Mouse (Mus musculus) adipocyte (in vitro differentiated cells): ENCODE measurements around the gene Lamtor4.
A peak's percentile ranks its signal among the peaks of the same experiment; 100 is the strongest.

Experiments
- DNase-seq: peaks from one replicate; pipeline ENCODE4 v3.0.0-alpha.2; 2016; ENCODE audit warnings: low spot score

Lamtor4 gene

DNA sequence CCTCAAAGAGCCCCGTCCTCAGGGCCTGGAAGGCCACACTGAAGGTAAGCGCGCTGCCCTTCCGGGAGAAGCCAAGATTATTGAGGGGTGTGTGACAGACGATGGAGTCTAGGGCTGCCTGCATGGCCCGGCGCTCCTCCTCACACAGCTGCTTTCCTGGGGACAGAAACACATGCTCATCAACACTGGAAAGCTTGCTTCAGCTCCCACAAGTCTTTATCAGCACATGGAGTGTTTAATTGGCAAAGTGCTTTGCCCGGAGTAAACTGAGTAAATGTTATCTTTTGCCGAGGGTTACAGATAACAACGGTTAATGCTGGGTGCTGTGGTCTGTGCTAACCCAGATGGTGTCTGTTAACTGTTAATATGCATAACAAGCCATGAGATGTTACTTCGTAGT lies 5.6 kb downstream of the Lamtor4 start:
- DNase-seq, result no peak

DNA sequence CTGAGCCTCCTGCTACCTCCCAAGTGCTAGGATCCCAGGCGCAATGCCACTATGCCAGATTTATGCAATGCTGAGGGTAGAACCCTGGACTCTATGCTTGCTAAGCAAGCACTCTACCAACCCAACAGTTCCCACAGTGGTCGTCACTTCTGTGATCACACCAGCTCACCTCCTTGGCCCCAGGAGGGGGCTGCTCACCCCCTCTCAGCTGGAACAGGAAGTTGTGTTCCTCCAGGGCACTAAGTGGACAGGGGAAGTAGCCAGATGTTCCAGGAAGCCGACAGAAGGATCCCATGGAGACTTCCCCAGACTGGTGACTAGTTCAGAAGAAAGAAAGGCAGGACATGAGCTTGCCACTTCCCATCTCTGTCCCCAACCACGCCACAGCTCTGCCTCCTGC lies 6.7 kb downstream of the Lamtor4 start:
- no peak for DNase-seq

DNA sequence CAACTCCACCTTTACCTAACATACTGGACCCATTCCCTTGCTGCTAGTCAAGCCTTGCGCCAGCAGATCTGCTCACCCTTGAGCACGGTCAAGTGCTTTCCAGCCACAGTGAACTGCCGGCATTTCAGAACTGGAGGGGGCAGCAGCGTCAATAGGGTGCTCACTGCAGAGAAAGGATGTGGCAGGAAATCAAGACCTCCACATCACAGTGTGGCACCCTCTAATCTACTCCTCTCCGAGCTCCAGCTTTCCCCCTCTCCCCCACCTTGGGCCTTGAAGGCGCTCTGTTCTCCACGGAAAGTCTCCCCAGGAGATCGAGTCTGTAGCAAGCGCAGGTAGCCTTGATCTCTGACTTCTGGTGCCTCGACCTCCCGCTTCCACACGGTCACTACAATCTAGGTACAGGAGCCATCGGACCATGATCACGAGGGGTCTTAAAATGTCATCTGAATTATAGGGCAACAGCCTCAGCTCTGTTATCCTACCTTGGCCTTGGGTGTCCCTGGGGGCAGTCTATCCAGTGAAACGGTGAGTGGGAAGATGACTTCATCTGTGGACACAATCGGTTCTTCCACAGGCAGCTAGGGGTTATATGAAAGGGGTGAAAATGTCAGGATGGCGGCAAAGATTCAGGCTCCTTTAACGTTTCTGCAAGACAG lies 7.4 kb downstream of the Lamtor4 start:
- DNase-seq, result no peak

DNA sequence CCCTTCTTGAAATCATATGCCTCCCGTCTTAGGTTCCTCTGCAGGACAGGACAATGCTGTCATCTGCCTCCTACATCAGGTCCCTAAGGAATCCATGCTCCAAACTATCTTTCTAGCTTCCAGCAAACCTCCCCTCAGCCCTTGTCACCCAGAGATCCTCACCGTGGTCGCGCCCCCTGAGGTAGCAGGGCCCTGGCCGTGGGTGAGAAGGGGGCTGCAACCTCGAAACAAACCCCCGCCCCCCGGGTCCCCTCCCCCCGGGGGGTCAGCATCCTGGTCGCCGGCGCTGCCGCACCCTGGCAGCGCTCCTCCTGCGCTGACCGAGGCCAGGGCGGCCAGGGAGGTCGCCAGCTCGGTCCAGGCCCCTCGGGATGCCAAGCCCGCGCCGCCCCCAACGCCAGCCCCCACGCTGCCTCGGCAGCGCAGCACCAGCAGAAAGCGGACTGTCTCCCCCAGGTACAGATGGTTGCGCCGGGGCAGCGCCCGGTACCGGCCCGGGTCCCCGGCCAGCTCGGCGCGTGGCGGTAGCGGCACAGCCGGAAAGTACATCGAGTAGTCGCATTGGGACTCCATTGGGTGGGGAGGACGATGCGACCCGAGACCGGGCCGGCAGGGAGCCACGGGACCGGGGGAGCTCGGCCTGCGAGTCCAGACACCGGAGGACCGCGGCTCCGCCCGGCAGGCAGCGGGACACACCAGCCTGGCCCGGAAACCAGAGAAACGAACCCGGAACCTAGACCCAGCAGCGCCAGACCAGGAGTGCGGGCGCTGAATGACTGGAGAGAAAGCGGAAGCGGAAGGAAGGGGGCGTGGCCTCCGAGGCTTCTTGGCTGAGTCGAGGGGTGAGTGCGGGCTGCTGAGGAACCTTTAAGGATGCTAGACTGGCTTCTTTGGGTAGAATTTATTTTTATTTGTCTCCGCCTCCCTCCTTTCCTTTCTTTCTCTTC lies 8.3 kb downstream of the Lamtor4 start, which contains the start of gene BC037034:
BC037034 (minus strand) TSS at position 774 of the 947 bp plus-strand sequence.
- peak; percentile 97 for DNase-seq

DNA sequence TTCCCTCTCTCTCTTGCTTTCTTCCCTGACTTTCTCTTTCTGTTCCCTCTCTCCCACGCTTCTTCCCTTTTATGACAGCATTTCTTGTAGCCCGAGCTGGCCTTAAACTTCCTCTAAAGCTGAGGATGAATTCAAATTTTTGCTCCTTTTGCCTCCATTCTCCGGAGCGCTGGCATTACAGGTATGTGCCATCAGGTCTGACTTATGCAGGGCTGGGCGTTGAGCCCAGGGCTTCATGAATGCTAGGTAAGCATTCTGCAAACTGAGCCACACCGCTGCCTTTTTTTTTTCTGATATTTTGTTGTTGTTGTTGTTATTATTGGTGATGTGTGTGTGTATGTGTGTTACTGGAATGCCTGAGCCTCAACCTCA lies 8.9 kb downstream of the Lamtor4 start:
- DNase-seq, result no peak

DNA sequence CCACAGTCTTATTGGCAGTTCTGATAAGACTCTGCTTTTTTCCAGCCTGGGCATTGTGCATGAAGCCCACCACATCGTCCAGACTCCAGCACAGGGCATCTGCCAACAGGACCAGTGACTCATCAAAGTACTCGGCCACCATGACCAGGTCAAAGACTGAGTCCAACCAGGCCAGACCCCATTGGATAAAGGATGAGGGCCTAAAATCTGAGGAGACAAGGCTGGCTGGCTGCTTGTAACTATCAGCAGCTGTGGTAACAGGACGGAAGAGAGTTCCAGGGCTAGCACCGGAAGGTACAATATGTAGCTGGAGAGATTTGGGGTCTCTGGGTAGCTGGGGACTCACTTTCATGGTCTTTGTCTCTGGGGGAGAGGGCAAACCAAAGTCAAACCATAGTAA lies 10.4 kb downstream of the Lamtor4 start:
- DNase-seq, result no peak

DNA sequence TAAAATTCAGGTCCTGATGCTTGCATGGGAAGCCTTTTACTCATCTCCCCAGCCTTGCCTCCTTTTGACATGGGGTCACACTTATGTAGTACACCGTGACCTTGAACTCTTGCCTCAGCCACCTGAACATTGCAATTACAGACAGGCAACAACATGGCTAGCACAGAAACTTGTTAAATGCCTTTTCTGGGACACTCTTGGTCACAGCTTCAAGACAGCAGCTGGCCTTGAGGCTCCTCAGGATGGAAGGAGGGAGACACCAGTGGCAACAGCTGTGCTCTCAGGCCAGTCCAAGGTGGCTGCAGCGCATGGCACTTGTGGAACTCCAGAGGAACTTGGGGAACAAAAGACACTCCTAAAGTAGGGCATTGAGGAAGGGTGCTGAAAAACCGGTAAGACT lies 11.8 kb downstream of the Lamtor4 start:
- no peak for DNase-seq

DNA sequence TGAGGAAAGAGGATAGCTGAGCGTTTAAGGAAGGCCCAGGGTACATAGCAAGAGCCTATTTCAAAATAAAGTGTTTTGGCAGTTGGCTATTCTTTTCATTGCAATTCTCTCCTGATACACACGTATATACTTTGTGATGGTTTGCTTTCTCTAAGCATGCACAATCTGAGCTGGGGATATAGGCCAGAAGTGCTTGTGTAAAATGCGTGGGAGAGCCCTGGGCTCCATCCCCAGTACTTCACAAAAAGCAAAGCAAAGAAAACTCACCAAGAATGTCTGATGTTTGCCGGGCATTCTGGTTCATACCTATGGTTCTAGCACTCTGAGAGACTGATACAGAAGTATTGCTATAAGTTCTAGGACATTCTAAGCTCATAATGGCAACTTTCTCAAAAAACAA lies 13.7 kb downstream of the Lamtor4 start:
- DNase-seq, result no peak

DNA sequence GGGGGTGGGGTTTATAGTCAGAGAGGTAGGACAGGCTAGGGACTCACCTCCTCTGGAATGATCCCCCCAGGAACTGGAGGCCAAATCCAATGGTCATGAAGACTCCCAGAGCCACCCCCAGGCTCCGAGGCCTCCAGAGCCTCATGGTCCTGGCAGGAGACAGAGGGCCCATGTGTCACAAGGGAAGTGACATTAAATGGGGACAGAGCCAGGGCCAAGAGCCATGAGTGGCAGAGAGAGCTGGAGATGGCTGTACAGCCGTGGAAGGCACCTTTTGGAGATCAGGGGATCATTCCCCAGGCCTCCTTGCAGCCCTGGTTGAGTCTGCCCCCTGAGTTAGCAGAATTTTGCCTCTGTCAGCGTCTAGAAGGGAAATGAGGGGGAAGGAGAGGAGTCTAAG lies 15.9 kb downstream of the Lamtor4 start:
- DNase-seq, result no peak

DNA sequence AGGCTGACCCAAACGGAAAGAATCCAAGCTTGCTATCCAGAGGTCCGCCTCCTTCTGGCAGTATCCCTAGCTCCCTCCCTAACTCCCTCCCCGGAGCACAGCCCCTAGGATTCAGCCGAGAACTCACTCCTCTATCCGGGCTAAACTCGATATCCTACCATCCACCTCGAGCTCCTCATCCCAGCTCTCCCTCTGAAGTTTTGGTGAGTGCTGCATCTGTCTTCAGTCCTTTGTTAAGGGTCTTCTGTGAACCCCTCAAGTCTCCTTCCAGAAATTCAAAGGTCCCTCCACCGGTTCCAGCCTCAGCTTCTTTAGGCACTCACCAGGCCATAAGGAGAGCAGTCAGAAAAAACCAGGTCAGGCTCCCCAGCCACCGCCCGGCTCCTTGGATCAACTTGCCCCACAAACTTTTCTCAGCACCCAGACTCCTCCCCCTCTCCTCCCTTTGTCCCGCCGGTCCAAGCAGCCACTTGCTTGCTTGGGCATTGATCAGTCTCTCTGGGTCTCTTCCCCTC lies 17.2 kb downstream of the Lamtor4 start, which contains the start of gene Gal3st4:
Gal3st4 (minus strand) TSS at position 432 of the 515 bp plus-strand sequence.
- no peak for DNase-seq

DNA sequence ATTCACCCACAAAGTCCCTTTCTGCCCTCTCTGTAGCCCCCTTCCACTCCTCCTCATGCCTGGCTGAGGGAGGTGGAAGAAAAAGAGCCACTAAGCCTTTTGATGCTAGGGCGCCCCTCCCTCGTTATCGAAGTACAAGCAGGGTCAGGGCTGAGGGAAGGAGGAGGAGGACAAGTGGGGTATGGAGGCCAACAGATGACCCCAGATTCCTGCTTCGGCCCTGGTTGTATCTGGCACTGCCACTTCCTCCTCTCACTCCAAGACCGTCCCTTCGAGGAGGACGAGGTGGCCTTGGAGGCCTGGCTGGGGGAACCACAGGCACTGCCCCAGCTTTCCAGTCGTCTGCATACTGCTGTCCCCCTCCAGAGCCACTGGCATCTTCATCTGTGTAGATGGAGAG lies 18.9 kb downstream of the Lamtor4 start:
- no peak for DNase-seq

DNA sequence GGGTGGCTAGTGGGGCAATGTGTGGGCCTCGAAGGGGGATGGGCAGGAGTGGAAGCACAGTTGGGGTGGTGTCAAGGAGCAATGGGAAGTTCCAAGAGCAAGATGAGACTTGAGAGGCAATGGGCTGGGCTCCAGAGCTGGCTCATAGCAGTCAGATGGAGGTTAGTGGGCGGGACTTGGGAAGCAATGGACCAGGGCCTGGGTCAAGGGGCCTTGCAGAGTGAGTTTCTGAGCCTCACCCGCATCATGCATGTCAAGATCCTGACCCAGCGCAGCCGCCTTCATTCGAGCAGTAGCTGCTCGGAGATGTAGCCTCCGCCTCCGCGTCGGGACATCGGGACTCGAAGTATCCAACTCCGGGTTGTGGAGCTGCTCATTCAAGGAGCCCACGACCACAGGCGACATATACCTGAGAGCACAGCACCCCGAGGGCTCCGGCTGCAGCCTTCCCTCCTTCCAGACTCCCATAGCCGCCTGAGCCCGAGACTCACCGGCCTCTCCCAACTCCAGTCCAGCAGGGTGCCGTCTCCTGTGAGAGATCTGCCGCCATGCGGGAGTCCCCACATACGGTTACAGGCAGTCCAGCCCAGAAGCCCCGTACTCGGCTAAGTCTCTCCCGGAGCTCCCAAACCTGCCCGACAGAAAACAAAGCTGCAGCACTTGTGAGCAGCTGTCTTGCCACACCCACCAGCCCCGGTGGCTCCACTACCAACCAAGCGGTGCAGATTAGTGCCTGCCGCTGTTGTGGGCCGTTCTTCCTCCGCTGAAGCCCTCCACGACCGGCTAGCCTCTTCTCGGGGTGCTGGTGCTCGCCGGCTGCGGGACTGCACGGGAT lies 20.2 kb downstream of the Lamtor4 start:
- no peak for DNase-seq

DNA sequence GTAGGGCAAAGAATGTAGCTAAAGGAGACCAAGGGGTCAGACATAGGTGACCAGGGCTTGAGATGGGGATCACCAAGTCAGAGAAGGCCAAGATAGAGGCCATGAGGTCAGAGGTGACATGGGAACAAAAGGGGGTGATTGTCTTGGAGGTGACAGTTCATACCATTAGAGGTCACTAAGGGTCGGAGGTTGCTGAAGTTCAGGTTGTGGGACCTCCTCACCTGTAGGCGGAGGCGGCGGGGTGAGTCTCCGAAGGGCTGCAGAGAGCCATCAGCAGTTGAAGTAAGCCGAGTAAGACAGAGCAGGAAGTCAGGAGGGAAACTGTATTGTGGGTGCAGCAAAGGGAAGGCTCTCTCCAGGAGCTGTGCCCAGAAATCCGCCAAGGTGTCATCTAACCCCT lies 22.7 kb downstream of the Lamtor4 start:
- DNase-seq, result no peak

DNA sequence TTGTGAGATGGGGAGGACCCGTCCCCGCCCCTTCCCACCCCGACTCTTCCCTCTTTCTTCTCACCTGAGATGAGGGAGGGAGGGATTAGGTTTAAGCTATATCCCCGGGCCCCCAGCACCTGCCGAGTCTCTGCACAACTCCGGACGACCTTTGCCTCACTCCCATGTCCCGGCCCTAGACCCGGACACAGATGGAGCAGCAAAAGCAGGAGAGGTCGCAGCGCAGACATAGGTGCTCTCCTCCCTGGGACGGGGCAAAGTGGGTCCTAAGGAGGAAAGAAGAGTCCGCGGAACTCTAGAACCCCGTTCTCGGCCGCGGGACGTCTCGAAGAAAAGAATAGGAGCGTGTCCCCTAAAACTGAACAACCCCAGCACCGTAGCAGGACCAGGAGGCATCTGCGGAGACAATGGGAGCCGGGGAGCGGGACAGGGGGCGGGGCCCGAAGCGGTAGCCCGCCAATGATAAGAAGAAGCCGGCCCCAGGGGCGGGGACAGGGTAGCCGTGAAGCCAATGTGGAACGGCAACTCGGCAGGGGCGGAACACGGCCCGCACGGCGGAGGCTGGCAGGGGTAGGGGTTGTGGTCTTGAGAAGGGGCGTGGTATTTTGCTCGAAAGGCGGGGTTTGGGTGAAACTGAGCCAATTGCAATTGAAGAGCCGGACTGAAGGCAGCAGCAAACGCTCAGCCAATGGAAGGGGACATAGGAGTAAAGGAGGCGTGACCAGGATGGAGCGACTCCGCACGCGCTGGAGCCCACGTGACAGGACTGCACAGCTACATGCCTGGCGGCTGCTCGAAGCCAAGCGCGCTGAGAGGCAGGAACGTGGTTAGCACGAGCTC lies 24.5 kb downstream of the Lamtor4 start, which contains the start of the genes Gm43720, Gpc2 and Stag3:
Gm43720 (minus strand) TSS at position 374 of the 840 bp plus-strand sequence.
Gpc2 (minus strand) TSS at position 421 of the 840 bp plus-strand sequence.
Stag3 (plus strand) TSS at position 656 of the 840 bp plus-strand sequence.
- DNase-seq, result no peak

DNA sequence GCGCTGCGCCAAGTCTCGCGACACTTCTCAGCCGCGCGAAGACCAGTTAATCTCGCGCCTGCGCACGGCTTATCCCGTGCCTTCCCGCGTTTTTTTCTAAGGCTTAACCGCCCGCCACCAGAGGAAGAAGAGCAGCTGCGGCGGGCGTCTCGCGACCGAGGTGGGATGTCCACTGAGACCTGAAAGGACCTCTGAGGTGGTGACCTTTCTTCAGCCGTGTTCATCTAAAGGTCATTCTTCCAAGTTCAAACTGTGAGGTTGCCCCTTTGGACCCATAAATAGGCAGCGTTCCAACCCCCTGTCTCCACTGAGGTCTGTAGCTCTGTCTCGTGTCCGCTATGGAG lies 25.1 kb downstream of the Lamtor4 start:
- no peak for DNase-seq

DNA sequence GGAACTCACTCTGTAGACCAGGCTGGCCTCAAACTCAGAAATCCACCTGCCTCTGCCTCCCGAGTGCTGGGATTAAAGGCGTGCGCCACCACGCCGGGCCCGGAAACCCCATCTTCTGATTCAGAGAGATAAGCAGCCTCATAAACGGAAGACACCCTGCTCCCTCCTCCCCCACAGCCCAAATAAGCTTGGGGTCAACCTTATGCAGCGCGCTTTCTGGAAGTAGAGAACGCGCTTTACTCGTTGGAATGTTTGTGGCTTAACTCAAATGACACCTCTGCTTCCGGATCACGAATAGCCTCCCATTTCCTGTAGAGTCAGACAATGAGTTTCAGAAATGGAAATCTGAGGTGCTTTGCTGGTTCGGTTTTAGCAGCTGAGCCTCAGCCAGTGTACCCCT lies 25.5 kb downstream of the Lamtor4 start:
- no peak for DNase-seq

DNA sequence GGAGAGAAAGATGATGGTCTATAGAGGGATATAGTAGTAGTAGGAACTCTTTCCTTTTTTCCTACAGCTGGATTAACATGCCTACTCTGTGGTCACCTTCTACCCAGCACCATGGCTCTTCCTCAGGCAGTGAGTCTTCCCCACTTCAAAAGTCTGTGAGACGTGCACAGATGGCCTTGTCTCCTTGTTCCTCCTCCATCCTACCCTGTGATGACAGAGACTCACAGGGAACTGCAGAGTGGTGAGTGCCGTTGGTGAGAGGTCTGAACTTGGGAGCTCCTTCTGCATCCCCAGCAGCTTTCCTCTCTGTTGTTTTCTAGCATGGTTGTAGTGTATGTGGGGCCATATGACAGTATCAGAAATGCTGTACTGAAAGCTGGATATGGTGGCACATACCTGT lies 26.5 kb downstream of the Lamtor4 start:
- no peak for DNase-seq

DNA sequence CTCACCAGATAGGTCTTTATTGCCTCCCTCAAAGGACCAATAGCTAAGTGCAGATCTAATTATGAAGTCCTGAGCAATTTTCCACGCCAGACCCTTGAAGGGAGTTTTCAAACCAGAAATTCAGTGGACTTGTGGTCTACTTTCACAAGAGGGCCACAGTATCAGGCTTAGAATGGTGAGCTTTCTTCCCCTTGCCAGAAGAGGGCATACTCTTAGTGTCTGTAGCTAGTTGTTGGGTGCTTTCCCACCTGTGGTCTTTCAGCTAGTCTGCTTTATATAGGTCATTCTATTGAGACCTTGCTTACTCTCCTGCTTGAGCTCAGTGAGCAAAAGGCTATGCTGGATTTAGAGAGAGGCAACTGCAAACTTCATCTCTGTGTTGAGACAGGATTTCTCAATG lies 28.3 kb downstream of the Lamtor4 start:
- DNase-seq, result no peak

DNA sequence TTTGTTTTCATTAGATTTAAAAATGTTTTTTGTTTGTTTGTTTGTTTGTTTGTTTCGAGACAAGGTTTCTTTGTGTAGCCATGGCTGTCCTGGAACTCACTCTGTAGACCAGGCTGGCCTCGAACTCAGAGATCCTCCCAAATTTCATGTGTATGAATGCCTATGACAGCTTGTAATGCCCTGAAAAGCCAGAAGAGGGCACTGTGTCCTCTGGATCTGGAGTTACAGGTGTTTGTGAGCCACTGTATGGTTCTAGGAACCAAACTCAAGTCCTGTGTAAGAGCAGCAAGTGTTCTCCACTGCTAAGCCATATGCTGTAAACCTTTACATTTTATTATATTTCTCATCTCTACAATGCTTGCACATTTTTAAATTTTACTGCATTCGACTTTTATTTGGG lies 32.6 kb downstream of the Lamtor4 start:
- no peak for DNase-seq

DNA sequence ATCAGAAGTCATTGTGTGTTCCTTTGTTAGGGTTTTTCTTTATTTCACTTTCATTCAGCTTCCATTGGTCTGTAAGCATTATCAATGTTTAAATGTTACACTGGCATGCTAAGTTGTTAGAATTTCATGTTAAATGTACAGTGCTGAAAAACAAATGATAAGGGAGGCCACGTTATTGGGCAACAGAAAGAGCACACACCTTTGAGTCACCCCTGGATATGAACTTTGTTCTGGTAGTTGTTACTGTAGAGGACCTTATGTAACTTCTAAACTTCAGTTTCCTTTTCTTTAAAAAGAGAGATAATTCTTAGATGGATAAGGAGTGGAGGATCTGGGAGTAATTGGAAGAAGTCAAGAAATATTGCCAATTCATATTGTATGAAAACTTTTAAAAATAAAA lies 36.4 kb downstream of the Lamtor4 start:
- no peak for DNase-seq

DNA sequence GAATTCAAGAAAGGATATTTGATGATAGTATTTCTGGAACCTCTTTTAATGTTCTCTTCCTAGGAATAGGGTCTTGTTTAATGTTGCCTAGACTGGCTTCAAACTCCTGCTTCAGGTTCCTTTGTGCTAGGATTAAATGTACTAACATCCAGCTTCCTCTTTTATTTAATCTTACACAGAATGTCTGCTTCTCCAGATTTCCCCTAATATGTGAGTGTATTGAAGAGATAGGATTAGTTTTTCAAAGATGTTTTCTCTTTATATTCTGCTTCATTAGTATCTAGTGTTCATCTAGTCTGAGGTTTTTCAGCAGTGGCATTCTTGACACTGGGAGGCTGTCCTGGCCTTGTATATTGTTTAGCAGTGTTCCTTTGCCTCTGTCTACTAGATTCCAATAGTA lies 38.9 kb downstream of the Lamtor4 start:
- no peak for DNase-seq
